Mouse (Mus musculus): ENCODE measurements around the gene Ptprd.

Gene Ptprd

DNA sequence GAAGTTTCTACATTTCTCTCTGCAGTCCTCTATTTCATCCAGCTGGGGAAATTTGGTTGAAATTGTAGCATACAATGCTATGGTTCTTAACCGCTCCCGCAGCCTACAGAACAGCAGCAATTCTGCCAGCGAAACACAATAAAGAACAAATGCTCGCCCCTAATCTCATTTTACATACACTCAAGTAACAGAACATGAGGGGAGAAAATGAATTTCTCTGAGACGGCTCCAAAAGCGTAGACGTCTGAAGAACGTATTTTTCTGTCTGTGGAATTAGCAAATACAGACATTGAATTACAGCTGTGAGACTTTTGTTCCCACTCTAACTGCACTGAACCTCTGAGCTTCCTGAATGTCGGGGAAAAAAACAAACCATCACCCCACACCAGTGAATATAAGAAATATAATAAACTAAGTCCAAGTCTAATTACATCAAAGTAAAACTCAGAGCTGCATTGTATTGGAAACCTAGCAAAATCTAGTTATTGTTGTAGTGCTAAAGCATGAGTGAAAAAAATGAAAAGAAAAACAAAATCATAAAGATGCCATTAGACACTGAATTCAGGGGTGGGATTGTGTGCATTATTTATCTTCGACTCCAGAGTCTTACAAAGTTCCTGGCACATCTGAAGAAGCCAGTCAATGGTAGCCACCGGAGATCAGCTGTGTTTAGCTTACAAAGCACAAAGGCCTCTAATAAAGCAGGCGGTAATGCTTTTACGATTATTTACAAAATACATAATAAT lies 2187.8 kb downstream of the Ptprd start:
- no peak for DNase-seq (ENCODE audit: low spot score)

DNA sequence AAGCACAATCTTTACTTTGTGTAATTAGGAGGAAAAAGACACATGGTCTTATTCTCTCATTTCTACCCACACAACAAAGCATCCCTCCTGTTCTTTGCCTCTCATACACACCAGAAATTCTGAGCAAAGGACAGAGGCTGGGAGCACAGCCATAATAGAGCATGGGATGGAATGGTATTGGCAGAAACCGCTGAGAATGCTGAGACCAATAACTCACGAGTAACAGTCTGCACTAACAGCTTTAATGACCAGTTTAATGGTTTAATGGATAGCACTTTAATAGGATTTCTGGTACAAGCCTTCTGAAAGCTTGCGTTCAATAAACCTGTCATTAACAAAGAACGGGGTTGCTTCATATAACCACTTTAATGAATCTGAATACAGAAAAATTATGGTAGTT lies 2190.1 kb downstream of the Ptprd start:
- no peak for DNase-seq (ENCODE audit: low spot score)

DNA sequence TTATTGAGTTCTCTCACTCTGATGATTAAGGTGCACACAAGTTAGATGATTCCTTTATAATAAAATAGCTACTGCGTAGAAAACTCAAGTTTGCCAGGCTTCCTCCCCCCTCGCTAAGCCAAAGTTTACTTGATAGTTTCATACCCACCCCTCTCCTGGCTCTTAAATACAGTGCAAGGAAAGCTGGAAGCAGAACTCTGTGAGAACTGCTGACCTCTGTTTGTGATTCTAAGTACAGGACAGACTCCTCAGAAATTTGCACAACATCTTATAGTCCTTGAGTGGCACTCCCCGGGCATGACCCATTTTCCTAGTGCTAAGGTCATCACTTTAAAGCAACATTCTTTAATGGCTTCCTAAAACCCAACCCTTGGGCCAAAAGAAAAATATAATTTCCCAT lies 2196.7 kb downstream of the Ptprd start:
- DNase-seq (ENCODE audit: low spot score), result no peak

DNA sequence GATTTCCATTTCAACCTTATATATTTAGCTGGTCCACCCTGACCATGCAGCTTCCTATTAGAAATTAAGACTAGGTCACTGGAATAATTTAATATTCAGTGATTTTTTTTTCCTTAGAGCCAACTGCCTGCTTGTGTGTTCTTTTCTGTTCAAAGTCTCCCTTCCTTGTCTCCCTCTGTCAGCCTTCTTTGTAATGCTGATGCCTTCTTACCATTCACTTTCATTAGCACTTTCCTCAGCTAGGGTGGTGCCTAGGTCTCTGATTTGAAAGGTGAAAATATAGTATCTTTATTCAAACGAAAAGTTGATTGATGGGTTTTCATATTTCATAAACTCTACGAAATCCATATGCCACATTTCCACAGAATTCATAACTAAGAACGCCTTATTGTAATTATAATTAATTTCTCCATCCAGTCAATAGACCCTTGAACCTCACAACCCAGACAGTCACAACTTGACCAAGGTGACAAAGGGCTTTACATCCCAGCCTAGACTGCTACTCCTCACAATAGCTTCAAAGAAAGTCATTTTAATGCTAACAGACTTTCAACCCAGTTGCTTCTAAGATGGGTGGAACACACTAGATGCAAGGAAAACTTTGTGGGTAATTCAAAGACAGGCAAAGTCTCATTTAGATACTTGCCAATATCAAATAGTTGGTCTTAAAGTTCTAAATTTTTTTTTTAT lies 2197.5 kb downstream of the Ptprd start:
- DNase-seq (ENCODE audit: low spot score), result no peak

DNA sequence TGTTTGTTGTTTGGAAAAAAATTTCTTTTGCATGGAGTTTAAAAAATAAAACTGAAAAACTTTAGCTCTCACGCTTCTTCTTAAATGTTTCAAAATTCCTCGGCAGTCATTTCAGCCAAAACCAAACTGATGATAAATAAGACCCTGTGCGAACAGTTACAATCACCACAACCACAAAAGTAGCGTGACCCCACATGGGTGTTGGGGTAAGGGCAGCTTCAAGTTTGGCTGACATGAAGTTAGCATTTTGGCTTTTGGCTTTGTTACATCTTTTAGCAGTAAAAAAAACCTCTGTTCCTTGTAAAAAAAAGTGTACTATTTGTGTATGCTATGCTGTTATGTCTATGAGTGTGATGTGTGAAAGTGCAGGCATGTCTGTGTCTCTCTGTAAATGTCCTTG lies 2203.2 kb downstream of the Ptprd start:
- DNase-seq (ENCODE audit: low spot score), result no peak

DNA sequence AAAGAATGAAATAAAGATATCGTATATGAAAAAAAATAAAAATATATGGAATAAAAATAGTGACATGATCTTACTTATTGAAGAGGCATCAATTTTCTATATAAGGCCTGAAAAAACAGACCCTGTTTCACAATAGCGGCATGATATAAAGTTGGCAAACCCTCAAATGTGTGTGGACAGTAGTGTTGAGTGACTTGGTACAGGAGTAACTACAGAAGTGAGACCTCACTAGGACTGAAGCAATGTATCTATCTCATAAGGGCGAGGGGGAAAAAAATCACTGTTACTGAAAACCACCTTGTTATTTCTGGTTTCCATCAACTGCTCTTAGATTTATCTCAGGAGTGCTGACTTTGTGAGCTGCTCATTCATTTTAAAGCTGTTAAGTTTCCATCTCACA lies 2204.5 kb downstream of the Ptprd start:
- DNase-seq (ENCODE audit: low spot score), result no peak

DNA sequence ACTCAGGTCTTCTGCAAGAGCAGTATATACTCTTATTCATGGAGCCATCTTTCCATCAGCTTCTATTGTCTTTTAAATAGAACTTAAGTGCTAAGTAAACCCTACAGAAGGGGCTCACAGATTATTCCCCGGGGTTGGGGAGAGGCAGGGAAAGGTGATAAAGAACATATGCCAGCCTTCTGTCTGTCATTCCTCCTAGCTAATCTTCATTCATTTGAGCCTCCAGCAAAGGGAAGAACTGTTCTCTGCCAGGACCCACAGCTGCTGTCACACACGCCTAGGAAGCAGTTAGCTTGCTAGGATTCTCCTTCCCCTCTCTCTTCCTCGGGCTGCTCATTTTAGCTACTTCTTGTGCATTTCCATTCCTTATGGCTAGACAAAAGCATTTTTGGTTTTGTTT lies 2205.0 kb downstream of the Ptprd start:
- DNase-seq (ENCODE audit: low spot score), result no peak

DNA sequence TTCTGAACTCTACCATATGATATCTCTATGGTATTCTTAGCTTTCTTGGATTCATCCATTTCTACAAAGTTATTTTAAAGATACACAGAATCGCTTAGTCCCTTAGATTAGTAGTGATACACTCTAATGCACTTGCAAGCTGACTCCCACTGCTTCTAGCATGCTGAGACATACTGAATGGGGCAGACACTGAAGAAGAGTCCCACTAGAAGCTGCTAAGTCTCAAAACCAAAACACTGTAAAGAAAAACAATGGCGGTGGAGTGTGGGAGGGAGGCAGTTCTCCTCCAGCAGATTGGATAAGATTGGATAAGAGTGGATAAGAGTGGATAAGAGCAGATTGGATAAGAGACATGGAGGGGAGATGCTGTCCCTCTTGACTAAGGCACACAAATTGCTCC lies 2207.6 kb downstream of the Ptprd start:
- DNase-seq (ENCODE audit: low spot score), result no peak

DNA sequence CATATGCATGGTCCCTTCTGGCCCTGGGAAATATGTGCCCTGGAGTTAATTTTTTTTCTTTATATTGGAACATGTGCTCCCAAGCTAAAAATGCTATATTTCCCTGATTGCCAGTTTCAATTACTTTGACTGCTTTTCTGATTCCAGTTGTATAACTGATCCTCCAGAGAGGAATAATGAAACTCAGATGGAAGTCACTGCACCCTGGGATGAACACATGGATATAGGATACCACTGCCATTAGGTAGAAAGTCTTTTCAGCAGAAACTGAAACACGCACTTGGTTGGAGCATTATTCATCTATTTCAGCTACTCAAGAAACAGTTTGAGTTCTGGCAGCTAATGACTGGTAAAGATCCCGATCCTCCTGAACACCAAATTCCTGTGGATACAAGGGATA lies 2211.5 kb downstream of the Ptprd start:
- no peak for DNase-seq (ENCODE audit: low spot score)

DNA sequence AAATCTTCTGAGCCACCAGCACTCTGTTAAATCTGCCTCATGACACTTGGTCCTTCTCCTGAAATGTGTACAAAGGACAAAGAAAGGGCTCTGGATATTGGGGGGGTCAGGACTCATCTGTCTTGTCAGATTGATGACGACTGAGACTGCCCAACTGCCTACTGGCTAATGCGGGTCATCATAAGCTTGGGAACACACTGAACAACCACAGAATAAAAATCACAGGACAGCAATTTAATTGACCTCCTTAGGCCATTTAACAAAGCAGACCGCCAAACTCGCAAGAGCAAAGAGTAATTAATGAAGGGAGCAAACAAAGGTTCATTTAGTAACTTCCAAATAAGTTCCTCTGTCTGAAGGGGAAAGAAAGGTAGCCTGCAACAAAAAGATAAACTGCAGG lies 2215.9 kb downstream of the Ptprd start:
- no peak for DNase-seq (ENCODE audit: low spot score)

DNA sequence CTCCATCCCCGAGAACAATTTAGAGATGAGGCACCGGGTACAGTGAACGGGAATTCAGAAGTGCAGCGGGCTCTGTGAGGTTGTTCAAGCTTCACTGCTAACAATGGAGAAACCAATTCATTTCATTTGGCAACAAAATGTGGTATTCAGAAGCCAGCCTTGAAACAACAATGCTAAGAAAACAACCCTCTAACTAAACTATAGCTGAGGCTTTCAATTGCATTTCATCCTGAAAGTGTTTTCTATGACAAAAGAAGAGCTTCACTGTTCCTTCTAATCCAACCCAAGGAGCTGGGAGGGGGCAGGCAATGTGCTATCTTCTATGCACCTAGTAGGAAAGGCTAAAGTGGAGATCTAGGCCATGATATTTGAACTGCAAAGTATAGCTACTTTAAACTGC lies 2217.2 kb downstream of the Ptprd start:
- DNase-seq (ENCODE audit: low spot score), result no peak

DNA sequence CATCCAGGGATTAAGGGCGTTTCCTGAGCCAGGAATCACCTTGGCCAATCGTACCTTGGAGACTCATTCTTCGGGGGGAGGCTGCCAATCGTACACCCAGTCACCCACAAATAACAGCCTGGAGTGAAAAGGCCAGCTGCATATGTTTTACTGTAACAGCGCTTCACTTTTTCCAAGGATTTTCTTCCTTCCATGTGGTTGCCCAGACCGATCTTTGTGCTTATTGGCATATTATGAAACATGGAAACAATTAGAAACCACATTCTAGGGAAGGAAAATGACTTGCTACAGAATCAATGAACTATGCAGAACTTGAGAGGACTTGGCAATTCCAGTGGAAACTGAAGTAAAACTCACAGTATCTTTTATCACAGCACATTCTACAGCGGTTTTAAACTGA lies 2218.7 kb downstream of the Ptprd start:
- no peak for DNase-seq (ENCODE audit: low spot score)

DNA sequence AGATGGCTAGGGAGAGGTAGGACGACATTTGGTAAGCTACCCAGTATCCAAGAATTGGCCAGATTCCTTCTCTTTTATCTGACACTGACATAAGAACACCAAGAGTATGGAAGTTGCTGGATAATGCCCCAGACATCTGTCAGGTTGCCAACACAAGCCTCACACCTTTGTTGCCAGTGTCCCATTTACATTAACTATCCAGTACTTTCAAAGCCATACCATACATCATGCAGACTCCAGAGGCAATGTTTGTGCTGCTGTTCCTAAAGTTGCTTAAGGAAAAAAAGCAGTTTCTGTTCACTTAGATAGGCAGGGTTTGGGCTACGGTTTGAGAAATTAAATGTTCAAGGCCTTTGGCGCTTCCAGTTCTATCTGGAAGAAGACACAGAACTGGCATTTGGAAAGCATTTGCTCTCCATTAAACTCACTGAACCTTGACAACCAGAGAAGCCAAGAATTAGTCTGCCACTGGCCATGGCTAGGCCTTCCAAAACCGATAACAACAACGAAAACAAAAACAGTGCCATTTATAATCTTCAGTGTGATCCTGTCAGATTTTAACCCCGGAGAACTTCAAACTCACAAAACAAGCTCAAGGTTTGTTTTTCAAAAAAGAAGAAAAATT lies 2220.0 kb downstream of the Ptprd start:
- no peak for DNase-seq (ENCODE audit: low spot score)

DNA sequence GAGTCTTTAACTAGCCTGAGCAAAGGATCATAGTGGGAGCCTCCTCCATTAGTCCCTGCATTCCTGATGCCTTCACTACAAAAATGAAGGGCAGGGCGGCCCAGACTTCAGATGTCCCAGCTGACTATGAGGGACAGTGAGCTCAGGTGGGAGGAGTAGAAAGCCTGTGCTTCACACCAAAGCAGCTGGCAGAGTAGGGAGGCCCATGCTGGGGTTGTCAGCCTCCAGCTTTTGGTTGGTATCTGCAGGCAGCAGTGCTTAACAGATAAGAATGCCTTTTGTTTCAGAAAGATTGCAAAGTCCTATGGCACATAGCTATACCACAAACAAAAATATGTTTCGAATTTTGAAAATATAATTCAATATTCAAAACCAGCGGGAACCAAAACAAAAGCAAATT lies 2237.0 kb downstream of the Ptprd start:
- DNase-seq (ENCODE audit: low spot score), result peak; percentile 1

DNA sequence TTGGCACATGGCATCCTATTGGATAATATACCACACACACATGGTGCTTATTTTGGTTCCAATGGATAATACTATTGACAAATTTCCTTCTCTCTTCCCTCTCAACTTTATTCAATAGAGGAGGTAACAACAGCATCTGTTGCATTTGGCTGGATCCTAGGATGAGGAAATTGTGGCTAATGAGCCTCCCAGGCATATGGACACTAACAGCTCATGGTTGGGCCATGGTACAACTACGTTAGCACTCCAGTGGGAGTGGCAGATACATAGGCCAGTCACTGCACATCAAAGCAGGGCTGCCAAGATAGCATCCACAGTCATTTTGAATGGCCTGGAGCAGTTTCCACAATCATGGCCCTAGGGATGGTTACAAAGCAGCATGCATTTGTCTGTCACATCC lies 2238.4 kb downstream of the Ptprd start:
- DNase-seq (ENCODE audit: low spot score), result no peak

DNA sequence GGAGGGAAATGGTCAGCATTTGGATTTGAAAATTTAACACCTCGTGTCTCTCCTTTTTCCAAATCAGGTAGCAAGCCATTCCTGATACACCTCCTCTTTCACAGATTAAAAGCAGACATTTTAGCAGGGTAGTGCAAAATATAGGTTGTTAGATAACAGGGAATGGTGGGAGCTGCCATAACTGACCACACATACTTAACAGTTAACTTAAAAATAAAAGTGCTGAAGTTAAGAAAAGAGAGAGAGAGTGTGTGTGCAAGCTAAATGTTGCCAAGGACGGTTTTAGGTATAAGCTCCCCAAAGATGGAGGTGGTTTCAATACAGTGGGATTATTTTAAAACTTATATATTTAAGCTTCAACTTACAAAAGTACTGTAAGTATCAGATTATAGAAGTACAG lies 2241.8 kb downstream of the Ptprd start:
- DNase-seq (ENCODE audit: low spot score), result no peak

DNA sequence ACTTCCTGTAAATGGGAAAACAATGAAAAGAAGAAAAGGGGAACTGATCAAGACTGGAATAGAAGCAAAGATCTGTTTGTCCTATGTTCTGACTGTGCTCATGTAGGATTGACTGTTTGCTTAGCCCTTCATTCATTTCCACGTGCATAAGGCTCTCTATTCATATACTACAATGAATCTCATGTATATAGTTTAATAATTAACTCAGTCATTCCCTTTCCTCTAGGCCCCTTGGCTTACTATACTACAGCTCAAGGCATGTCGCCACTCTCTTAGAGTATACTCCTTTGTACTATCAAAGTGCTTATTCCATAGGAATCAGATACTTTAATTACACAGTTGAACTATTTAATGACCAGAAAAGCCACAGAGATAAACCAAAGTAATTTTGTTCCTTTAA lies 2243.1 kb downstream of the Ptprd start:
- DNase-seq (ENCODE audit: low spot score), result no peak

DNA sequence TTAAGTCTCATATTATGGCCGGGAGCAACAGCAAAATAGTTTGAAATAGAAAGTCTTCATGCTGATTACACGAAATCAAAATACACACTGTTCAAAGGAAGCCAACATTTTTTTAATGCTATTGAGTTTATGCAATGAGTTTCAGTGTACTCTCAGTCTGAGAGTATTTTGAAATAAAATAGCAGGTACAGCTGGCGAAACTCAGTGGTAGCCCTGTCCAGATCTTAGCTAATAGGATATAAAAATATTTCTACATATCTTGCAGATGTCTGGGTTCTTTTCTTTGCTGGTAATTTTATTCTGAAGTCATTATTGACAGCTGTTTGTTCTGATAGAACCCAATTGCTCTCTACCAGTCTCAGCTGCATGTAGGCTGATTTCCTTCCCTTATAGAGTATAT lies 2246.0 kb downstream of the Ptprd start:
- DNase-seq (ENCODE audit: low spot score), result no peak

DNA sequence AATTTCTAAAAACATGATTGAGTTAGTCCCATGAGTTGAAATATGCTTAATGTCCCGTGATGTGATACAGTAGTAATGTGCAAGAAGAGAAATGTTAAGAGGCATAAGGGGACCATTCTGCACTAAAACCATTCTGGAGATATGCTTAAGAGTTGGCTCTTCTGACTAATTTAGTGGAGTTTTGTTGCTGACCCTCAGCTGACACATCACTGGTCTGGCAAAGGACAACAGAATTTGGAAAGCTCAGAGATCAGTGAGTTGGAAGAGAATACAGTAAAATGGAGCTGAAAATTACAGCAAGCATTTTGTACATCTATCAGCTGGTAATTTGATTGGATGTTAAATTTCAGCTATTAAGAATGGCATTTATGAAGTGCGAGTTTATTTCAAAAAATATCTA lies 2248.8 kb downstream of the Ptprd start:
- no peak for DNase-seq (ENCODE audit: low spot score)

DNA sequence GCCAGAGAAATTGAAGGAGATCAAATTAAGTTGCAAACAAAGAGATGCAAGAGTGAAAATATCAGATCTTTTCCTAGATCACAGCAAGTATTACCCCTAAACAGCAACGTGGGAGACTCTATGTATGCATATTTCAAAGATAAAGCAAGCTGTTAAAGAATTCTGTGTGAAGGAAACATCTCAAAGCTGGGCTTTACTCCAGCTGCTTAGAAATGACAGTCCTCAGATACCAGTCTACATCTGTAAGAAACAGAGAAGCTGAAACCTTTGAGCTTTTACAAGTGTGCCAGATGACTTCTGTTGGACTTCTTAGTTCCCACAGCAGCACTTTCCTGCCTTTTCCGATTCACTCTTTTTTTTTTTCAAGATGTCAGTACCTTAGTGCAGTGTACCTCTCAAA lies 2249.9 kb downstream of the Ptprd start:
- DNase-seq (ENCODE audit: low spot score), result no peak

DNA sequence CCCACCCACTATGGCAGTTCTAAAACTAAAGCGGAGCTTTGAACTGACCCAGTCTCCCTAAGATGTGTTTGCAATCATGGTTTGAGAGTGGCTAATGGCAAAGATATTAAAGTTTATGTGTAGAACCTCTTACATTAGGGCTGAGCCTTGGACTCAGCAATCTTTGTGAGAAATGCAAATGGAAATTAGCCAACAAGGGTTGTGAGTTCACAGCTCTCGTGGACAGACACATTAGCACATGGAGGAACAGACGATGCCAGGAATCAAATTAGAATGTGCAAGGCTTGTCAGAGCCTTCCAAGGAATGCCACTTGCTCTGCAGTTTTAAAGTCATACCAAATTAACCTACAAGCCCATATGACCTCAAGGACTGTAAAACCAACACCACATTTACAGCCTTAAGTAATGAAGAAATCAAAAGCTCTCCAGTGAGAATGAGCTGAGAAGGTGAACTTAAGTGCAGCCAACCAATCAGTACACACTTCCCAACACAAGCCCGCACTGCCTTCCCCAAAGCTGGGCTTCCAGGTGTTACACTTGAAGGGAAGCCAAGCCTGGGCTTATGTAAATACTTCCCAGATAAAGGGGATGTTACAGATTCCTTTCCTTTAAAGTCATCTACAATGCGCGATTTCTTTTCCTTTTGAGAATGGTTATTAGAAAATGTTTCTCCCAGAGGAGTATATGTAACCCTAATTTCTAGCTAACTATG lies 2258.3 kb downstream of the Ptprd start:
- no peak for DNase-seq (ENCODE audit: low spot score)

DNA sequence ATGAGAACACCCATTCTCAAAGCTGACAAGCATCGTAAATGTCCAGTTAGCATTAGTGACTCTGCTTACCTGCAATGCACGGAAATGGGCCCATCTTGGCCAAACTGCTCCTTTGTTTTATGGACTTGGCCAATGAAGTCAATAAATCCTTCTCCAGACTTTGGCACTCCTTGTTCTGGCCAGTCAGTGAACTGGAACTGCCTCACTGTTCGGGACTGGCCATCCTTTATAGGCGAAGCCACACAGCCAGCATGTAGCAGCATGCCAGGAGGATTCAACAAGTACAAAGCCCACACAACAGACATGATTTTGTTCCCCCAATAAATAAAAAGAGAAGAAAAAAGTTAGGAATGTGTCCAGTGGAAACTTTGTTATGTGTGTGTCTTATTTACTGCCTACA lies 2261.2 kb downstream of the Ptprd start:
- no peak for DNase-seq (ENCODE audit: low spot score)

DNA sequence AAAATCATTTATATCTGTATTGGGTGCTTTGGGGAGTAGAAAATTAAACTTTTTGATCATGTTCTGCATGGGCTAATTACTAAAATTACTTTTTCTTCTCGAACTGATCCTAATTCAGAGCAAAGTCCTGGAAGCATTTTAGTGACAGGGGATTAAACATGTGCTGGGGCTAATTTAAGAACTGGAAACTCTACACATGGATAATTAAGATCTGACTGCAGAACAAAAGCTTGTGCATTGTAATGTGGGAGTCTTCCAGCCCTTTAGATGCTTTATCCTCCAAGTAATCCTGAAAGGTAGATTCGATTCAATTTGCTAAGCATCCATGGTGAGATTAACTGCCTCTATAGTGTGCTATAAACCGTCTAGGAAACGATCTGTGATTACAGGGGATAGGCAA lies 2316.9 kb downstream of the Ptprd start:
- DNase-seq (ENCODE audit: low spot score), result no peak

Data from c-Kit-positive CD71-positive TER-119-positive erythroid progenitor cells, embryonic 14.5 days (primary cell).